Mouse (Mus musculus) spleen, adult 2 months (tissue): ENCODE results near the gene Mptx2. TPM values are rescaled to one million over a fixed set of nuclear protein-coding genes. Genes with fewer than 3 reads are reported as not detected.

Experiments used
- DNase-seq, 2 experiments: peaks; one replicate each; pipeline versions ENCODE4 v3.0.0 to v3.0.0-alpha.2; 2012 to 2021; ENCODE audit warnings: low spot score in 2 of 2, low read depth in 1 of 2
- H3K27ac ChIP-seq: fragments of 200-500 bp; 2 replicates; pipeline ENCODE4 v1.5.1; 2012; ENCODE audit warnings: low read length, inconsistent platforms; ENCODE audit not compliant: insufficient read depth
- H3K27me3 ChIP-seq: fragments of 200-500 bp; 2 replicates; pipeline ENCODE4 v1.6.1; 2012; ENCODE audit warnings: mild to moderate bottlenecking, moderate library complexity, low read length, inconsistent platforms; ENCODE audit not compliant: control insufficient read depth, insufficient read depth
- H3K36me3 ChIP-seq: fragments of 200-500 bp; 2 replicates; pipeline ENCODE4 v1.6.1; 2012; ENCODE audit warnings: mild to moderate bottlenecking, low read length, inconsistent platforms; ENCODE audit not compliant: control insufficient read depth, insufficient read depth
- H3K4me1 ChIP-seq: fragments of 200-500 bp; 2 replicates; pipeline ENCODE4 v1.6.1; 2011; ENCODE audit warnings: inconsistent platforms; ENCODE audit not compliant: control insufficient read depth, insufficient read depth, insufficient read length
- H3K4me3 ChIP-seq: fragments of 200-500 bp; 2 replicates; pipeline ENCODE4 v1.5.1; 2011; ENCODE audit warnings: mild to moderate bottlenecking, inconsistent platforms; ENCODE audit not compliant: insufficient read depth, insufficient read length; ENCODE audit errors: extremely low read depth
- CTCF ChIP-seq: fragments of 200-500 bp; IDR thresholded peaks from 2 replicates; pipeline ENCODE4 v1.5.1; 2011; ENCODE audit warnings: mild to moderate bottlenecking, inconsistent platforms; ENCODE audit not compliant: insufficient read depth, insufficient read length, insufficient replicate concordance; ENCODE audit errors: extremely low read depth
- POLR2A ChIP-seq: fragments of 200-500 bp; IDR thresholded peaks from 2 replicates; pipeline ENCODE4 v1.6.1; 2011; ENCODE audit warnings: low read depth, low read length, inconsistent platforms
- WGBS: fragments of 180-500 bp; shearing (Covaris S2); methylation state at CpG from one replicate; pipeline ENCODE4 v1.1.7; 2018; 5-methylcytosine and 5-hydroxymethylcytosine counted together
- polyA plus RNA-seq: library from polyadenylated mRNA; depleted of rRNA; stranded (reverse); fragments of >200 nt; gene quantifications from 2 replicates; pipeline ENCODE4 v1.2.3, GENCODE M21; 2012; rRNA removed

The Mptx2 gene
- polyA plus RNA-seq = not detected in 2 replicates

DNA sequence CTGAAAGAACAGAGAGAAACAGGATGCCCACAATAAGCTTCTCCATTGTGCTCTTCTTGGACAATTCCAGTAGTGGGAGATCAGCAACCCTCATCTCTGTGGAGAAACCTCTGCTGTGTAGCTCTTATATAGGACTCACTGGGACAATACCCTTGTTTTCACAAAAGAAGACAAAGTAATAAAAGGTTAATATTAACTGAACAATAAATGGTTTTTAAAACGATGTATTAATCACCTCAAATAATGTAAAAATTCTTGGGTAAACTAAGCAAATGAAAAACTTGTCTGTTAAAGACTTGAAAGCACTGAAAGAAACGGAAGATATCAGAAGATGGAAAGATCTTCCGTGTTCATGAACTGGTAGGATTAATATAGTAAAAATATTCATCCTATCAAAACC, at the start of gene Mptx2:
TSS of gene Mptx2 (minus strand) at position 101 of the 400 bp plus-strand sequence.
- Histone ChIP-seq H3K27ac (no peak within 1 kb of the TSS), H3K4me1 (no peaks in the 10 kb centered on the region), H3K36me3 (no peaks in the 10 kb centered on the region), H3K4me3 (no peak within 1 kb of the TSS), H3K27me3 (no peaks in the 10 kb centered on the region)
- 74% methylated on average over 3 of the region's 3 CpGs for WGBS
- no peak for DNase-seq
- no peak for TF ChIP-seq CTCF
- TF ChIP-seq POLR2A = no peak

DNA sequence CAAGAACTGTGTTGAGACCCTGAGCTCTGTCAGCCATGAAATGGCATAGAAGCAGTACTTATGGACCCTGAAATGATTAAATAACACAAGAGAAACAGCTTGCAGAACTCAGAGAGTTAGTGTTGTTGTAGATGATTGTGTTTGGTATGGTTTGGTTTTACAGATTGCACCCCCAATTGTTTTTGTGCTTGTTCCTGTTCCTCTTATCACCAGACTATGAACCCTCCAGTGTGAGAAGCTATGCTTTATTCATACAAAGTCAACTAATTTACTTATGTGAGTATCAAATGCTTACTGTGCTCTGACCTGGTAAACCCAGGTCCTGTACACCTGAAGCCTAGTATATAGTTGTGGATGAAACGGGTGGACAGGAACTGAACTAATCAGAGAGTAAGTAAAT, 49.0 kb upstream of the Mptx2 start:
- no peak overlapping the region for H3K27ac ChIP-seq
- no peaks in the 10 kb centered on the region for H3K27me3 ChIP-seq
- WGBS = 73% methylated on average over 1 of the region's 1 CpGs
- no peaks in the 10 kb centered on the region for H3K4me1 ChIP-seq
- no peak overlapping the region for H3K4me3 ChIP-seq
- H3K36me3 ChIP-seq = no peaks in the 10 kb centered on the region
- DNase-seq = no peak
- TF ChIP-seq POLR2A (no peak), CTCF (no peak)

DNA sequence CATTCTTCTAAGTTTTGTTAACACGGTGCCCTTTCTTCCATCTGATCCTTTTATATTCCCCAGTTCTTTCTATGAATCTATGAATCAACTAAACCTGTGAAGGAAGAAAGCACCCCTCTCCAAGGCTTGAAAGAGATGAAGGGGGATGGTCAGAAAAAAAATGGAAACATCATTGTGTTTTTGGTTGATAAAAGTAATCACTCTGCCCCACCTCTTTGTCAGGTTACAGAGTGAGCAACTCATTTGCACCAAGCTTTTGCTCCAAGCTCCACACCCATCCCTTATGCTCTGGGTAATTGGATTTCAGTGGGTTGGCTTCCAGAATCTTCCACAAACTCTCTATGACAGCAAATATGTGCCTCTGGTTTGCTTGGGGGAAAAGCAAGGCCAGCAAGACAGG, 47.8 kb upstream of the Mptx2 start:
- H3K27ac ChIP-seq = no peak overlapping the region
- TF ChIP-seq CTCF (no peak), POLR2A (no peak)
- H3K27me3 ChIP-seq = no peaks in the 10 kb centered on the region
- no peaks in the 10 kb centered on the region for H3K36me3 ChIP-seq
- H3K4me1 ChIP-seq = no peaks in the 10 kb centered on the region
- no peak for DNase-seq
- H3K4me3 ChIP-seq = no peak overlapping the region
- WGBS = 91% methylated on average over 1 of the region's 1 CpGs

DNA sequence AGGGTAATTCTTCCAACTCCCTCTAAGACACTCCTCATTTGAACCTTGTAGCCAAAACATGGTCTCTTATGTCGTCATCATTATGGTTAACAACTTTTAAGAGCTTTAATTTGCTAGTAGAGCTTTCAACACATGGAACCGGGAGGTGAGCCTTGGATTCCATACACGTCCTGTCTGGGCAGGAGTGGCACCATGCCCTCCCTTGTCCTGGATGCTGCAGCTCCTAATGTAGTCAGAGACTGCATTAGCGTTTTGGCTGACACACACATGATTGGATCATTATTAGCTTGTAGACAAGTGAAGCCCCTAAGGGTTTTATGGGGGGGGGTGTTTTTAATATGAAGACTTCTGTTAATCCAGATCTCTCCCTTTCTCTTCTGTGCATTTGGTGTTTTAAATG, 47.4 kb upstream of the Mptx2 start:
- no peaks in the 10 kb centered on the region for H3K4me1 ChIP-seq
- H3K27ac ChIP-seq = no peak overlapping the region
- TF ChIP-seq POLR2A = no peak
- TF ChIP-seq CTCF = no peak
- H3K36me3 ChIP-seq = no peaks in the 10 kb centered on the region
- DNase-seq = no peak
- H3K4me3 ChIP-seq = no peak overlapping the region
- WGBS = 78% methylated on average over 4 of the region's 4 CpGs
- H3K27me3 ChIP-seq = no peaks in the 10 kb centered on the region

DNA sequence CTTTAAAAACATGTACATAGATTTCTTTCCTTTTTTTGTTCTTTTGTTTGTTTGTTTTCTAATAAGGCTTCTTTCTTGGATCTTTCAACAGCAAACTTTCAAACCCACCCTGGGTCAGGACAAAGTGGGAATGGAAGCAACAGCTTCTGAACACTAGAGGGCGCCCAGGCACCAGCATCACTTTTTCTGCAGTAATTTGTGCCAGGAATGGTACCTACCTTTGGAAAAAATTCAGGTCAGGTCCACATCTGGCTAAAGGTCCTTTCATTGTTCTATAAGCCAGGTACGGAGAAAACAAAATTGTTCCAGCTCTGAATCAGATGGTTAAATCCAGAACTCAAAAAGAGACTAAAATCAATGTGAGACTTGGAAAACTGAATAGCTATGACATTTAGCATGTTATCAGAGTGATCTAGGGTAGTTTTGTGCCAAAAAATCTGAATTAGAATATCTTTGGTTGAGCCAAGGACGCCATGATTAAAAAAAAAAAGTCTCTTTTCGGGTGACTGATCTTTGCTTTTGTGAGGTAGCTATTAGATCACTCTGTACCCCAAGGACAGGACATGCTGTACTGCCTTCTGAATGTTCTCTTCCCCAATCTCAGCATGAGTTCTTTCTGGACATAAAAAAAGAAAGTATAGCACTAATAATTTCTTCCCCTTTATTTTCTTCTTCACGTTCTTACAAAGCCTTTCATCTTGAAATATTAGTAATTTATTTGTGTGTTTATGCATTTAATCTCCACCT, 46.4 kb upstream of the Mptx2 start:
- no peaks in the 10 kb centered on the region for H3K4me1 ChIP-seq
- DNase-seq = peak in 1 of 2 experiments; percentile 13
- TF ChIP-seq CTCF = peak; percentile 49; the same call in 1 of the 2 replicates
- no peak for TF ChIP-seq POLR2A
- no peak overlapping the region for H3K4me3 ChIP-seq
- 32% methylated on average over 5 of the region's 5 CpGs for WGBS
- no peaks in the 10 kb centered on the region for H3K27me3 ChIP-seq
- H3K27ac ChIP-seq = no peak overlapping the region
- H3K36me3 ChIP-seq = no peaks in the 10 kb centered on the region

DNA sequence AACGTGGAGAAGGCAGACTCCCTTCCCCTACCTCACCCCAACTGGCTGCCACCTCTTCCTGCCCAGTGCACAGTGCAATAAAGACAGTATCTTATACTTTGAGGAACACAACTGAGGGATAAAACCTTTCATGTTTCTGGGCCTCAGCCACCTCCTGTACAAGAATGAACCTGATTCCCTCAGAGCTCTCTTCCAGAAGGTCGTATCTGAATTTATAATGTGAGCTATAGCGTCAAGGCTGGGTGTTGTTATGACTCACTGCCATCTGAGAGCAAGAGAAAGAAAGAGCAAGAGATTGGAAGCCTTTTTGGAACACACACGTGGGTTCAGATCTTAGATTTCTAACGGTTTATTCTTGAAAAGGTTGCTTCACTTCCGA, 44.7 kb upstream of the Mptx2 start:
- H3K4me3 ChIP-seq = no peak overlapping the region
- no peak overlapping the region for H3K27ac ChIP-seq
- H3K4me1 ChIP-seq = no peaks in the 10 kb centered on the region
- H3K27me3 ChIP-seq = no peaks in the 10 kb centered on the region
- no peak for DNase-seq
- 64% methylated on average over 6 of the region's 6 CpGs for WGBS
- no peak for TF ChIP-seq POLR2A
- no peak for TF ChIP-seq CTCF
- no peaks in the 10 kb centered on the region for H3K36me3 ChIP-seq

DNA sequence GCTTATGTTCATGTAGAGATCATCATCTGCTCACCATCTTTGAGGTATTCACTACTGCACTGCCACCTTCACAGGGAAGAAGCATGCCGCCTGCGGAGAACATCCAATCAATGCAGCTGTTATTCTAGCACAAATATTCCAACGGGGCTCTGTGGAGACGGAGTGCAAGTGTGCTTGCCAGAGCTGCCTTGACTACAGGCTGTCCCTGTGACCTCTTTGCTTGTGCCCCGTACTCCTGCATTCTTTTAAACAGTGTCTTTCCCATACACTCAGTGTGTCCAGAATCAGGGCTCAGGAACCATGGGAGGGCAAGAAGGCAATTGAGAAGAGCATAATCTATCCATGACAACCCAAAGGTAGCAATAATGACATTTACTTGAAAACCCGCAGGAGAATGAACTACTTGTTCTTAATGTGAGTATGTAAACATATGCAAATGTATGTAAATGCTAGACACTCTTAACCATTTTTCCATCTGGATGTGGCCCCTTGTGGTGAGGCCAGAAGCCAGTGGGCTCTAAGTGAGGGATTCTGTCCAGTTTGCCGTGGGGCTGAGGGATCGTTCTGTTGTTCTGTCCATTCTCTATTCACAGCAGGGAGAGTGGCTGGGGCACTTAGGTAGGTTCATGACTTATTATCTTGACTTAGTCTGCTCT, 44.1 kb upstream of the Mptx2 start:
- H3K36me3 ChIP-seq = no peaks in the 10 kb centered on the region
- WGBS = 88% methylated on average over 8 of the region's 8 CpGs
- H3K4me1 ChIP-seq = no peaks in the 10 kb centered on the region
- no peak overlapping the region for H3K27ac ChIP-seq
- TF ChIP-seq POLR2A (no peak), CTCF (no peak)
- DNase-seq = no peak
- H3K4me3 ChIP-seq = no peak overlapping the region
- H3K27me3 ChIP-seq = no peaks in the 10 kb centered on the region
